In genomic region chr7:100474680-100475079, GRCm38 (mm10) we compare ENCODE assay signal across 11 mouse cellular contexts. TPM values are rescaled to one million over a fixed set of nuclear protein-coding genes. Genes with fewer than 3 reads are reported as not detected.
A peak's percentile ranks its signal among the peaks of the same experiment; 100 is the strongest.
DNase-seq lines count a peak whose midpoint lies in the region; ATAC-seq and TF ChIP-seq lines count a peak whose summit lies in the region.
"Had no signal": no experiment of that assay in that cellular context is flagged by ENCODE, and none has a peak within 500 bp of the region (broad histone marks: within the 10 kb centered on the region; RNA-seq: fewer than 3 reads in every experiment).

No protein-coding gene starts in this region.

- no peak overlapping the region for H3K9ac ChIP-seq in hindbrain, postnatal 0 days (replicated peaks; ENCODE audit: low read length)
- H3K9ac ChIP-seq in midbrain, embryonic 16.5 days (ENCODE audit: low read depth, low read length): no peak overlapping the region
- H3K9ac ChIP-seq: lung, embryonic 15.5 days; neural tube, embryonic 13.5 days had no signal

- H3K27me3 ChIP-seq in hindbrain, postnatal 0 days (ENCODE audit: insufficient read depth, low read length): no peaks in the 10 kb centered on the region
- H3K27me3 ChIP-seq in midbrain, embryonic 16.5 days (ENCODE audit: control insufficient read depth, insufficient read depth, low read depth, low read length): no peaks in the 10 kb centered on the region
- H3K27me3 ChIP-seq: lung, embryonic 15.5 days; neural tube, embryonic 13.5 days had no signal

- H3K4me2 ChIP-seq in hindbrain, postnatal 0 days (ENCODE audit: low read depth, low read length): no peak overlapping the region
- no peak overlapping the region for H3K4me2 ChIP-seq in midbrain, embryonic 16.5 days (ENCODE audit: low read length)
- H3K4me2 ChIP-seq: lung, embryonic 15.5 days; neural tube, embryonic 13.5 days had no signal

- TF ChIP-seq CTCF in gastrocnemius, adult 2 months (IDR thresholded peaks at IDR 0.05): no peak
- no peak for TF ChIP-seq CTCF in hindbrain, postnatal 0 days (IDR thresholded peaks at IDR 0.05; ENCODE audit: low read depth)

- 0 out of 2 replicates have a peak, but pooled peaks cover 4% of the 10 kb centered on the region for H3K36me3 ChIP-seq in hindbrain, postnatal 0 days (ENCODE audit: insufficient read depth, low read length)
- peaks cover 4% of the 10 kb centered on the region; the same call in 1 of the 2 replicates for H3K36me3 ChIP-seq in midbrain, embryonic 16.5 days (ENCODE audit: control insufficient read depth, insufficient read depth, low read length)
- H3K36me3 ChIP-seq: lung, embryonic 15.5 days had no signal

- ATAC-seq in hindbrain, postnatal 0 days: no peak
- ATAC-seq in midbrain, embryonic 16.5 days: no peak

- 56% methylated on average over 1 of the region's 1 CpGs for WGBS in hindbrain, postnatal 0 days
- WGBS in midbrain, embryonic 16.5 days: 56% methylated on average over 1 of the region's 1 CpGs

- intact Hi-C loops in gastrocnemius, adult 2 months (cut with DNase I): no loop called here

- no peaks in the 10 kb centered on the region for H3K9me3 ChIP-seq in hindbrain, postnatal 0 days (ENCODE audit: low read length)
- H3K9me3 ChIP-seq in midbrain, embryonic 16.5 days (replicated peaks; ENCODE audit: control insufficient read depth, low read length, poor library complexity, severe bottlenecking): no peaks in the 10 kb centered on the region
- H3K9me3 ChIP-seq: lung, embryonic 15.5 days; neural tube, embryonic 13.5 days had no signal

- peak; percentile 69 for DNase-seq in ovary, postnatal 36 days (ENCODE audit: low spot score)
- DNase-seq in ovary, postnatal 14 days (ENCODE audit: low spot score): no peak
- DNase-seq in gastrocnemius, adult 2 months: peak; percentile 92
- DNase-seq in kidney, postnatal 10 days: peak; percentile 78
- DNase-seq in urinary bladder, postnatal 36 days (ENCODE audit: low spot score in 2 of 2): peak; percentile 42 to 79
- no peak for DNase-seq in hindbrain, postnatal 0 days (ENCODE audit: low spot score)

- H3K27ac ChIP-seq in gastrocnemius, adult 2 months: peak overlapping the region; percentile 97
- no peak overlapping the region for H3K27ac ChIP-seq in hindbrain, postnatal 0 days
- no peak overlapping the region for H3K27ac ChIP-seq in midbrain, embryonic 16.5 days (ENCODE audit: low read length)
- H3K27ac ChIP-seq: lung, embryonic 15.5 days; neural tube, embryonic 13.5 days had no signal

- peak overlapping the region; percentile 79 for H3K4me3 ChIP-seq in gastrocnemius, adult 2 months
- H3K4me3 ChIP-seq in hindbrain, postnatal 0 days (ENCODE audit: low read length): no peak overlapping the region
- H3K4me3 ChIP-seq in midbrain, embryonic 16.5 days (ENCODE audit: low read depth, low read length): no peak overlapping the region
- H3K4me3 ChIP-seq: lung, embryonic 15.5 days; neural tube, embryonic 13.5 days had no signal

- 0 out of 2 replicates have a peak, but pooled peaks cover 5% of the 10 kb centered on the region for H3K4me1 ChIP-seq in hindbrain, postnatal 0 days (ENCODE audit: insufficient read depth, low read length)
- no peaks in the 10 kb centered on the region for H3K4me1 ChIP-seq in midbrain, embryonic 16.5 days (ENCODE audit: control insufficient read depth, insufficient read depth, low read length)

RNA-seq across cellular contexts. Expression of gene Ucp3, which starts 1.9 kb away (rescaled TPM):
- 100 to 1,000 TPM; 141 to 174 TPM for total RNA-seq in gastrocnemius, adult 2 months (2021)
- 0.10 and 0.11 TPM in 2 replicates for total RNA-seq in hindbrain, postnatal 0 days (2014; rRNA removed)
- 0.16 TPM in 2 replicates for polyA plus RNA-seq in hindbrain, postnatal 0 days (2015; fragmentation: Nextera tagmentation; extraction: Ambion mirVana)
- not detected in 2 replicates for polyA plus RNA-seq in midbrain, embryonic 16.5 days (2015; fragmentation: Nextera tagmentation; extraction: Ambion mirVana)
- polyA plus RNA-seq: embryonic facial prominence, embryonic 11.5 days; neural tube, embryonic 13.5 days; stomach, embryonic 14.5 days had no signal

RNA-seq across cellular contexts. Expression of gene Ucp2, which starts 18.5 kb away (rescaled TPM):
- 10 to 100 TPM; 17.4 to 27.2 TPM for total RNA-seq in gastrocnemius, adult 2 months (2021)
- total RNA-seq in hindbrain, postnatal 0 days (2014; rRNA removed): 70.5 and 101 TPM in 2 replicates
- 112 and 113 TPM in 2 replicates for polyA plus RNA-seq in hindbrain, postnatal 0 days (2015; fragmentation: Nextera tagmentation; extraction: Ambion mirVana)
- 59.5 and 69.5 TPM in 2 replicates for polyA plus RNA-seq in midbrain, embryonic 16.5 days (2015; fragmentation: Nextera tagmentation; extraction: Ambion mirVana)

RNA-seq across cellular contexts. Expression of gene Dnajb13, which starts 40.1 kb away (rescaled TPM):
- not detected for total RNA-seq in gastrocnemius, adult 2 months (2021)
- 3.9 and 7.1 TPM in 2 replicates for total RNA-seq in hindbrain, postnatal 0 days (2014; rRNA removed)
- polyA plus RNA-seq in hindbrain, postnatal 0 days (2015; fragmentation: Nextera tagmentation; extraction: Ambion mirVana): 6.4 and 7.2 TPM in 2 replicates
- 3.9 and 4.4 TPM in 2 replicates for polyA plus RNA-seq in midbrain, embryonic 16.5 days (2015; fragmentation: Nextera tagmentation; extraction: Ambion mirVana)

Comparison
In these comparisons a context has a peak if more than half of its experiments do, and no peak if none do; other contexts are left out.
1. DNase-seq: peak in ovary, postnatal 36 days (single experiment), gastrocnemius, adult 2 months (single experiment), kidney, postnatal 10 days (single experiment) and urinary bladder, postnatal 36 days (2 of 2); none in ovary, postnatal 14 days (single experiment) and hindbrain, postnatal 0 days (single experiment).
2. RNA of gene Ucp3, which starts 1.9 kb away (total RNA-seq): 141 to 174 TPM in gastrocnemius, adult 2 months; 0.10 to 0.11 TPM in hindbrain, postnatal 0 days; every median in the first group is over 100 times any median in the second.